Mouse (Mus musculus) ES-Bruce4 (cell line): ENCODE results near the gene Llgl2. TPM values are rescaled to one million over a fixed set of nuclear protein-coding genes. Genes with fewer than 3 reads are reported as not detected.

Source experiments
- H3K27ac ChIP-seq: 2 replicates; pipeline ENCODE4 v1.5.1; 2012; ENCODE audit warnings: low read length, inconsistent platforms; ENCODE audit not compliant: insufficient read depth
- H3K27me3 ChIP-seq: 2 replicates; pipeline ENCODE4 v1.6.1; 2012; ENCODE audit warnings: mild to moderate bottlenecking, low read length, inconsistent platforms; ENCODE audit not compliant: control insufficient read depth, poor library complexity, insufficient read depth, severe bottlenecking
- H3K36me3 ChIP-seq: 2 replicates; pipeline ENCODE4 v1.6.1; 2012; ENCODE audit warnings: inconsistent platforms, mild to moderate bottlenecking, low read length, moderate library complexity; ENCODE audit not compliant: control insufficient read depth, poor library complexity, insufficient read depth, severe bottlenecking
- H3K4me1 ChIP-seq: one replicate; pipeline ENCODE4 v1.8.1; 2011; ENCODE audit warnings: low read length; ENCODE audit not compliant: control insufficient read depth, insufficient read depth
- H3K4me3 ChIP-seq: 2 replicates; pipeline ENCODE4 v1.5.1; 2011; ENCODE audit warnings: low read depth, mild to moderate bottlenecking, low read length
- H3K9ac ChIP-seq: 2 replicates; pipeline ENCODE4 v1.6.1; 2012; ENCODE audit warnings: low read depth, mild to moderate bottlenecking, inconsistent platforms; ENCODE audit not compliant: poor library complexity, severe bottlenecking
- H3K9me3 ChIP-seq: replicated peaks from 2 replicates; pipeline ENCODE4 v1.6.1; 2012; ENCODE audit warnings: mild to moderate bottlenecking, low read length, inconsistent platforms; ENCODE audit not compliant: control insufficient read depth, poor library complexity, insufficient read depth, severe bottlenecking
- CTCF ChIP-seq: IDR thresholded peaks from one replicate; pipeline ENCODE4 v1.8.1; 2011; ENCODE audit warnings: low read depth, low read length
- EP300 ChIP-seq: IDR thresholded peaks from 2 replicates; pipeline ENCODE4 v1.6.1; 2011; ENCODE audit warnings: low read depth, low read length; ENCODE audit not compliant: insufficient read depth
- POLR2A ChIP-seq: IDR thresholded peaks from one replicate; pipeline ENCODE4 v1.8.1; 2011; ENCODE audit warnings: low read length; ENCODE audit not compliant: insufficient read depth
- polyA plus RNA-seq: library from polyadenylated mRNA; stranded (reverse); fragments of >200 nt; gene quantifications from 2 replicates; pipeline ENCODE4 v1.2.4, GENCODE M21; 2011; ENCODE audit warnings: low read depth; ENCODE audit not compliant: missing spikeins, insufficient read depth, insufficient read length

Gene Llgl2
- polyA plus RNA-seq, 1 experiment, result 99.1 TPM

GRCm38 (mm10) chr11:115893071-115893470, 69.2 kb downstream of the Llgl2 start:
- Histone ChIP-seq H3K4me1 (peaks cover 2% of the 10 kb centered on the region), H3K36me3 (0 out of 2 replicates have a peak, but pooled peaks cover 2% of the 10 kb centered on the region), H3K9me3 (no peaks in the 10 kb centered on the region), H3K27me3 (no peaks in the 10 kb centered on the region), H3K9ac (no peak overlapping the region), H3K4me3 (no peak overlapping the region), H3K27ac (no peak overlapping the region)
- TF ChIP-seq CTCF, result no peak

GRCm38 (mm10) chr11:115894755-115895520, 71.1 kb downstream of the Llgl2 start:
- no peaks in the 10 kb centered on the region for H3K27me3 ChIP-seq
- 0 out of 2 replicates have a peak, but pooled peaks cover 2% of the 10 kb centered on the region for H3K36me3 ChIP-seq
- peaks cover 2% of the 10 kb centered on the region for H3K4me1 ChIP-seq
- TF ChIP-seq CTCF (peak; percentile 71), EP300 (no peak)
- no peaks in the 10 kb centered on the region for H3K9me3 ChIP-seq
- H3K27ac ChIP-seq, result no peak overlapping the region
- no peak overlapping the region for H3K9ac ChIP-seq
- no peak overlapping the region for H3K4me3 ChIP-seq

- H3K4me1 ChIP-seq, result no peaks in the 10 kb centered on the region
- TF ChIP-seq EP300, result no peak
- TF ChIP-seq CTCF, result no peak
- no peak for TF ChIP-seq POLR2A
- no peak overlapping the region for H3K27ac ChIP-seq
- 0 out of 2 replicates have a peak, but pooled peaks cover 2% of the 10 kb centered on the region for H3K36me3 ChIP-seq
- no peaks in the 10 kb centered on the region for H3K9me3 ChIP-seq
- no peak overlapping the region for H3K9ac ChIP-seq
- no peaks in the 10 kb centered on the region for H3K27me3 ChIP-seq
- no peak overlapping the region for H3K4me3 ChIP-seq
These were observed 74.6 kb downstream of the Llgl2 start for GRCm38 (mm10) chr11:115898446-115898845.

- H3K4me3 ChIP-seq, result no peak overlapping the region
- no peaks in the 10 kb centered on the region for H3K4me1 ChIP-seq
- no peak overlapping the region for H3K27ac ChIP-seq
- H3K9ac ChIP-seq, result no peak overlapping the region
- no peaks in the 10 kb centered on the region for H3K27me3 ChIP-seq
- H3K9me3 ChIP-seq, result no peaks in the 10 kb centered on the region
- 0 out of 2 replicates have a peak, but pooled peaks cover 1% of the 10 kb centered on the region for H3K36me3 ChIP-seq
- TF ChIP-seq POLR2A (no peak), EP300 (no peak), CTCF (peak; percentile 83)
These were observed 75.0 kb downstream of the Llgl2 start for GRCm38 (mm10) chr11:115898886-115899285.

- Histone ChIP-seq H3K27ac (no peak within 1 kb of the TSS), H3K27me3 (no peaks in the 10 kb centered on the region), H3K4me1 (no peaks in the 10 kb centered on the region), H3K9me3 (no peaks in the 10 kb centered on the region), H3K36me3 (no peaks in the 10 kb centered on the region), H3K4me3 (no peak within 1 kb of the TSS), H3K9ac (no peak within 1 kb of the TSS)
- TF ChIP-seq POLR2A, result no peak
- no peak for TF ChIP-seq CTCF
- no peak for TF ChIP-seq EP300
These were observed 75.8 kb downstream of the Llgl2 start, which contains the start of gene Smim5 for GRCm38 (mm10) chr11:115899486-115900266. TSS of gene Smim5 (plus strand) at chr11:115899966.
